Mouse (Mus musculus) kidney, embryonic 14.5 days (tissue): ENCODE measurements around the gene Ltbr. TPM values are rescaled to one million over a fixed set of nuclear protein-coding genes. Genes with fewer than 3 reads are reported as not detected.
A peak's percentile ranks its signal among the peaks of the same experiment; 100 is the strongest.

Source experiments
- ATAC-seq: fragments of 200-750 bp; cut with Nextera tagmentation; 2 replicates; pipeline ENCODE4 v1.8.0; 2017; ENCODE audit warnings: moderate number of reproducible peaks, mild to moderate bottlenecking, moderate TSS enrichment, moderate library complexity; ENCODE audit not compliant: low FRiP score, low TSS enrichment
- H3K27ac ChIP-seq: fragments of 300-500 bp; sonication (generic); 2 replicates; pipeline ENCODE4 v1.5.1; 2014; ENCODE audit warnings: low read depth, mild to moderate bottlenecking, low read length, moderate library complexity, mixed read lengths
- H3K27me3 ChIP-seq: fragments of 300-500 bp; sonication (generic); 2 replicates; pipeline ENCODE4 v1.6.1; 2014; ENCODE audit warnings: mild to moderate bottlenecking, low read length; ENCODE audit not compliant: control insufficient read depth, insufficient read depth
- H3K36me3 ChIP-seq: fragments of 300-500 bp; sonication (generic); 2 replicates; pipeline ENCODE4 v1.6.1; 2014; ENCODE audit warnings: low read length, mixed read lengths; ENCODE audit not compliant: control insufficient read depth, insufficient read depth
- H3K4me1 ChIP-seq: fragments of 300-500 bp; sonication (generic); 2 replicates; pipeline ENCODE4 v1.6.1; 2014; ENCODE audit warnings: low read length, mixed read lengths; ENCODE audit not compliant: control insufficient read depth, insufficient read depth
- H3K4me2 ChIP-seq: fragments of 300-500 bp; sonication (generic); replicated peaks from 2 replicates; pipeline ENCODE4 v1.6.1; 2014; ENCODE audit warnings: low read depth, mild to moderate bottlenecking, low read length
- H3K4me3 ChIP-seq: fragments of 300-500 bp; sonication (generic); 2 replicates; pipeline ENCODE4 v1.5.1; 2014; ENCODE audit warnings: mild to moderate bottlenecking, low read length
- H3K9ac ChIP-seq: fragments of 300-500 bp; sonication (generic); 2 replicates; pipeline ENCODE4 v1.6.1; 2014; ENCODE audit warnings: low read depth, mild to moderate bottlenecking, low read length, moderate library complexity
- H3K9me3 ChIP-seq: fragments of 300-500 bp; sonication (generic); 2 replicates; pipeline ENCODE4 v1.6.1; 2016; ENCODE audit warnings: low read length; ENCODE audit not compliant: control insufficient read depth
- WGBS: fragments of 180-500 bp; shearing (Covaris S2); extraction: QIAGEN DNeasy Blood & Tissue Kit; methylation state at CpG from one replicate; pipeline ENCODE4 v1.1.7; 2014; 5-methylcytosine and 5-hydroxymethylcytosine counted together
- polyA plus RNA-seq: library from polyadenylated mRNA; unstranded; fragments of >200 nt; fragmentation: Nextera tagmentation; extraction: Ambion mirVana; gene quantifications from 2 replicates; pipeline ENCODE4 v1.2.1, GENCODE M21; 2014

Gene Ltbr
- polyA plus RNA-seq = 54.0 and 54.3 TPM in 2 replicates

GRCm38 (mm10) chr6:125313546-125314230 lies at the start of gene Ltbr:
Ltbr (minus strand) TSS chr6:125313885.
- Histone ChIP-seq H3K4me1 (peaks cover 19% of the 10 kb centered on the region; the same call in 1 of the 2 replicates), H3K27me3 (no peaks in the 10 kb centered on the region), H3K9ac (peak within 1 kb of the TSS; percentile 88), H3K27ac (peak within 1 kb of the TSS; percentile 75), H3K9me3 (no peaks in the 10 kb centered on the region), H3K4me3 (peak within 1 kb of the TSS; percentile 57), H3K4me2 (peak within 1 kb of the TSS; percentile 71), H3K36me3 (peaks cover 9% of the 10 kb centered on the region; the same call in 1 of the 2 replicates)
- ATAC-seq = peak; percentile 90
- 1% methylated on average over 42 of the region's 46 CpGs for WGBS

- H3K27ac ChIP-seq = no peak overlapping the region
- peaks cover 4% of the 10 kb centered on the region for H3K27me3 ChIP-seq
- H3K9ac ChIP-seq = 0 out of 2 replicates have a peak overlapping the region, but pooled peaks have one; percentile 12
- no peaks in the 10 kb centered on the region for H3K9me3 ChIP-seq
- peaks cover 13% of the 10 kb centered on the region for H3K4me1 ChIP-seq
- ATAC-seq = no peak; the same call in 1 of the 2 replicates
- peak overlapping the region; percentile 38 for H3K4me2 ChIP-seq
- 25% methylated on average over 15 of the region's 15 CpGs for WGBS
- H3K4me3 ChIP-seq = 0 out of 2 replicates have a peak overlapping the region, but pooled peaks have one; percentile 4
- peaks cover 37% of the 10 kb centered on the region for H3K36me3 ChIP-seq
Observed at GRCm38 (mm10) chr6:125363021-125363420, 49.3 kb upstream of the Ltbr start.

GRCm38 (mm10) chr6:125361467-125362291 lies 48.0 kb upstream of the Ltbr start:
- H3K9ac ChIP-seq = no peak overlapping the region
- WGBS = 48% methylated on average over 38 of the region's 38 CpGs
- no peak overlapping the region for H3K27ac ChIP-seq
- H3K4me2 ChIP-seq = no peak overlapping the region
- H3K27me3 ChIP-seq = peaks cover 4% of the 10 kb centered on the region
- H3K4me3 ChIP-seq = no peak overlapping the region
- 0 out of 2 replicates have a peak, but pooled peaks have one; percentile 12 for ATAC-seq
- no peaks in the 10 kb centered on the region for H3K9me3 ChIP-seq
- H3K36me3 ChIP-seq = peaks cover 47% of the 10 kb centered on the region
- H3K4me1 ChIP-seq = peaks cover 15% of the 10 kb centered on the region

- WGBS = 63% methylated on average over 9 of the region's 9 CpGs
Observed at GRCm38 (mm10) chr6:125360846-125361245, 47.2 kb upstream of the Ltbr start.

GRCm38 (mm10) chr6:125359999-125360398 lies 46.3 kb upstream of the Ltbr start:
- no peak overlapping the region for H3K4me3 ChIP-seq
- H3K27me3 ChIP-seq = peaks cover 4% of the 10 kb centered on the region
- peaks cover 47% of the 10 kb centered on the region for H3K36me3 ChIP-seq
- H3K27ac ChIP-seq = no peak overlapping the region
- no peaks in the 10 kb centered on the region for H3K9me3 ChIP-seq
- no peak overlapping the region for H3K9ac ChIP-seq
- no peak for ATAC-seq
- no peak overlapping the region for H3K4me2 ChIP-seq
- H3K4me1 ChIP-seq = peaks cover 30% of the 10 kb centered on the region
- WGBS = 43% methylated on average over 9 of the region's 9 CpGs

More at GRCm38 (mm10) chr6:125360846-125361245, 47.2 kb upstream of the Ltbr start:
- Histone ChIP-seq H3K9ac (no peak overlapping the region), H3K4me1 (peaks cover 21% of the 10 kb centered on the region), H3K9me3 (no peaks in the 10 kb centered on the region), H3K4me2 (no peak overlapping the region), H3K4me3 (no peak overlapping the region), H3K36me3 (peaks cover 47% of the 10 kb centered on the region), H3K27ac (no peak overlapping the region), H3K27me3 (peaks cover 4% of the 10 kb centered on the region)
- ATAC-seq = no peak

GRCm38 (mm10) chr6:125357334-125357733 lies 43.6 kb upstream of the Ltbr start:
- H3K36me3 ChIP-seq = peaks cover 47% of the 10 kb centered on the region
- H3K9me3 ChIP-seq = no peaks in the 10 kb centered on the region
- H3K27me3 ChIP-seq = no peaks in the 10 kb centered on the region; the same call in 1 of the 2 replicates
- ATAC-seq = no peak
- H3K27ac ChIP-seq = no peak overlapping the region
- 73% methylated on average over 15 of the region's 15 CpGs for WGBS
- no peak overlapping the region for H3K4me2 ChIP-seq
- no peak overlapping the region for H3K9ac ChIP-seq
- peaks cover 41% of the 10 kb centered on the region for H3K4me1 ChIP-seq
- no peak overlapping the region for H3K4me3 ChIP-seq

GRCm38 (mm10) chr6:125356264-125356663 lies 42.6 kb upstream of the Ltbr start:
- no peak overlapping the region for H3K4me3 ChIP-seq
- WGBS = 22% methylated on average over 8 of the region's 8 CpGs
- H3K9ac ChIP-seq = peak overlapping the region; percentile 31; the same call in 1 of the 2 replicates
- no peak overlapping the region for H3K27ac ChIP-seq
- H3K4me1 ChIP-seq = peaks cover 52% of the 10 kb centered on the region
- H3K36me3 ChIP-seq = peaks cover 37% of the 10 kb centered on the region
- no peaks in the 10 kb centered on the region for H3K27me3 ChIP-seq
- H3K9me3 ChIP-seq = no peaks in the 10 kb centered on the region
- H3K4me2 ChIP-seq = no peak overlapping the region
- ATAC-seq = no peak

GRCm38 (mm10) chr6:125355197-125355741 lies 41.6 kb upstream of the Ltbr start:
- Histone ChIP-seq H3K4me2 (peak overlapping the region; percentile 34), H3K27me3 (no peaks in the 10 kb centered on the region), H3K4me3 (peak overlapping the region; percentile 14), H3K4me1 (peaks cover 58% of the 10 kb centered on the region), H3K9ac (peak overlapping the region; percentile 1; the same call in 1 of the 2 replicates), H3K9me3 (no peaks in the 10 kb centered on the region), H3K27ac (peak overlapping the region; percentile 72), H3K36me3 (peaks cover 27% of the 10 kb centered on the region)
- no peak for ATAC-seq
- WGBS = 4% methylated on average over 10 of the region's 10 CpGs
